Mouse (Mus musculus) bone marrow macrophage, adult 2 months (primary cell): ENCODE measurements around the gene Nufip1.

Source experiments
- CTCF ChIP-seq: IDR thresholded peaks from 2 replicates; pipeline ENCODE4 v1.5.1; 2012; ENCODE audit warnings: low read depth, mild to moderate bottlenecking, low read length, moderate library complexity
- POLR2A ChIP-seq: IDR thresholded peaks from 2 replicates; pipeline ENCODE4 v1.6.1; 2012; ENCODE audit warnings: mild to moderate bottlenecking, low read depth, low read length, borderline replicate concordance

DNA sequence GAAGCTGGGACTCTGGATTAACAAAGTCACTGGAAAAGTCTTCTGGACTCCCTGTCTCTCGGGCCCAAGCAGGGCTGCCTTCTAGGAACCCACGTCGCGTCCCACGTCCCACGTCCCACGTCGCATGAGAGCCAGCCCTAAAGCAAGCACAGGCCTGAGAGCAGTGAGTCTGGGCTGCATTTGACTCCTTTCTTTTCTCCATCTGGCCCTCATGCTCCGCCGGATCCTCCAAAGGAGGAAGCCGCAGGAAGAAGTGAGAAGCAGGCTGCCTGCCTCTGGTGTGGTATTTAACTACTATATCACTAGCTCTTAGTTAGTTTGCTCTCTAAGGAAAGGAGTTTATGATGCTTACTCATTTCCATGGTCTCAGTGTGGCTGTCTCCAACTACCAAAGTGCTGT lies 39.8 kb downstream of the Nufip1 start:
- TF ChIP-seq CTCF = no peak
- TF ChIP-seq POLR2A = no peak
